Mouse (Mus musculus): ENCODE results near the gene Slc4a8. TPM values are rescaled to one million over a fixed set of nuclear protein-coding genes. Genes with fewer than 3 reads are reported as not detected.

Gene Slc4a8
- total RNA-seq, 2 experiments from 2014 or later = 9.5 to 12.6 TPM

- no peak for DNase-seq
These were observed 70.6 kb downstream of the Slc4a8 start for GRCm38 (mm10) chr15:100832144-100832543.

- DNase-seq = no peak
These were observed 71.2 kb downstream of the Slc4a8 start for GRCm38 (mm10) chr15:100832784-100833183.

- no peak for DNase-seq
These were observed 75.2 kb downstream of the Slc4a8 start for GRCm38 (mm10) chr15:100836729-100837128.

GRCm38 (mm10) chr15:100838607-100839207 lies 77.2 kb downstream of the Slc4a8 start:
- DNase-seq = peak; percentile 71

- DNase-seq = no peak
These were observed 82.8 kb downstream of the Slc4a8 start for GRCm38 (mm10) chr15:100844336-100844735.

- DNase-seq = peak; percentile 8
These were observed 83.7 kb downstream of the Slc4a8 start for GRCm38 (mm10) chr15:100845049-100845879.

- DNase-seq = no peak
These were observed 85.6 kb downstream of the Slc4a8 start for GRCm38 (mm10) chr15:100847193-100847592.

- no peak for DNase-seq
These were observed 96.0 kb downstream of the Slc4a8 start for GRCm38 (mm10) chr15:100857586-100857985.

- peak; percentile 8 for DNase-seq
These were observed 99.3 kb downstream of the Slc4a8 start for GRCm38 (mm10) chr15:100860856-100861255.

- no peak for DNase-seq
These were observed 104.0 kb downstream of the Slc4a8 start for GRCm38 (mm10) chr15:100865556-100865955.

GRCm38 (mm10) chr15:100869558-100869957 lies 108.0 kb downstream of the Slc4a8 start, which contains the start of gene Scn8a:
Scn8a (plus strand) TSS chr15:100869858.
- no peak for DNase-seq

GRCm38 (mm10) chr15:100870001-100870774 lies 108.6 kb downstream of the Slc4a8 start:
- DNase-seq = peak; percentile 87

GRCm38 (mm10) chr15:100870775-100871106 lies 109.2 kb downstream of the Slc4a8 start:
- DNase-seq = peak; percentile 61

GRCm38 (mm10) chr15:100871107-100872011 lies 109.8 kb downstream of the Slc4a8 start:
- DNase-seq = peak; percentile 3

- peak; percentile 92 for DNase-seq
These were observed 111.6 kb downstream of the Slc4a8 start for GRCm38 (mm10) chr15:100873155-100873554.

Other genes with a start within 250 kb of the Slc4a8 start
- 10 to 100 TPM; 18.1 to 24.6 TPM for gene Tfcp2, start 209.7 kb upstream of the Slc4a8 start, total RNA-seq (2021)
- gene Pou6f1, start 161.8 kb upstream of the Slc4a8 start, total RNA-seq (2021) = 10 to 100 TPM; 22.0 to 29.0 TPM
- gene Dazap2, start 146.4 kb upstream of the Slc4a8 start, total RNA-seq (2021) = 100 to 1,000 TPM; 171 to 182 TPM
- 10 to 100 TPM; 29.6 to 41.6 TPM for gene Smagp, start 124.8 kb upstream of the Slc4a8 start, total RNA-seq (2021)
- gene Bin2, start 92.2 kb upstream of the Slc4a8 start, total RNA-seq (2021) = 1 to 10 TPM; 5.5 to 5.8 TPM
- 10 to 100 TPM; 22.1 to 23.9 TPM for gene Cela1, start 73.8 kb upstream of the Slc4a8 start, total RNA-seq (2021)
- gene Galnt6, start 32.4 kb upstream of the Slc4a8 start, total RNA-seq (2021) = 1 to 10 TPM; 9.6 to 9.9 TPM
- gene Scn8a, start 108.1 kb downstream of the Slc4a8 start, total RNA-seq (2021) = 1 to 10 TPM; 2.5 to 5.6 TPM

Data from adrenal gland, postnatal 10 days (tissue).